Mouse (Mus musculus): ENCODE data around the gene Dennd1b.

- TF ChIP-seq POLR2A (IDR thresholded peaks at IDR 0.05; ENCODE audit: extremely low read depth, insufficient read depth, low read length) (no peak), CTCF (IDR thresholded peaks at IDR 0.05; ENCODE audit: low read depth, low read length) (no peak)
These were observed 10.4 kb downstream of the Dennd1b start for GRCm38 (mm10) chr1:138973541-138974224.
